Mouse (Mus musculus) spleen, postnatal 36 days (tissue): ENCODE measurements around the gene Fgd3.

ENCODE experiments used
- DNase-seq, 2 experiments: peaks; one replicate each; pipeline ENCODE4 v3.0.0; 2022; ENCODE audit warnings: low spot score in 2 of 2, mixed read lengths in 1 of 2

Fgd3 gene

DNA sequence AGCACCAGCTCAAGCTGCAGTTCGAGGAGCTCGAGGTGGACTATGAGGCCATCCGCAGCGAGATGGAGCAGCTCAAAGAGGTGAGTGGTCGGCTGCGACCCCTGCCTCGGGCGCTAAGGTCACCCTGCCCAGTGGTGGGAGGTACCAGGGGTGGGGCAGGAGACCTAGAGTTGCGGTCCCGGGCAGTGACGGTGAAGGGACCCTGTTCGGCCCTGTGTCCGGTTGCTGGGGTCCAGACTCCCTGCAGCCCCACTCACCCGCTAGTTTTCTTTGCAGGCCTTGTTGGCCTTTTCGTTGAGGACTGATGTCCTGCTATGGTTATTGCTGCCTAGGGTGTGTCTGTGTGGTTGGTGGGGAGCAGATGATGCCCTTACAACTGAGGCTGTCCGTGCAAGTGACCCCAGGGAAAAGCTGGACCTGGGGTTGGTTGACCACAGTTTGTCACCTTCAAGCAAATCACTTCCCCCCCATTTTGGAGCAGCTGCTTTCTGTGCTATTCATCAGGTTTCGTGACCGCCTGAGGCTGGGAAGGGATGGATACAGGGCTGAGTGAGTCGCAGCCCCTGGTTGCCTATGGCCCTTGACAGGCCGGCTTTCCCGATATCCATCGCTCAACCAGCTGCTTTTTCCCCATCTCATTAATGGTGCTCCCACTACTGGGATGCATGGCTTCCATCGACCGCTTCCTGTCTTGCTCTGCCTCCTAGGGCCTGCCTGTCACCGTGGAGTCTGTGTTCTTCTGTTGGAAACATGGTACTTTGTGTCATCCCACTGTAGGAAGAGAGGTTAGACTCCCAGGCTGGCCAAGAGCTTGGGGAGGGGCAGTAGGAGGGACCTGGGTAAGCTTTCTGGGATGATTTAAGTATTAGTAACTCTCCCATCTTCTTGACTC, 22.0 kb upstream of the Fgd3 start:
- no peak for DNase-seq

DNA sequence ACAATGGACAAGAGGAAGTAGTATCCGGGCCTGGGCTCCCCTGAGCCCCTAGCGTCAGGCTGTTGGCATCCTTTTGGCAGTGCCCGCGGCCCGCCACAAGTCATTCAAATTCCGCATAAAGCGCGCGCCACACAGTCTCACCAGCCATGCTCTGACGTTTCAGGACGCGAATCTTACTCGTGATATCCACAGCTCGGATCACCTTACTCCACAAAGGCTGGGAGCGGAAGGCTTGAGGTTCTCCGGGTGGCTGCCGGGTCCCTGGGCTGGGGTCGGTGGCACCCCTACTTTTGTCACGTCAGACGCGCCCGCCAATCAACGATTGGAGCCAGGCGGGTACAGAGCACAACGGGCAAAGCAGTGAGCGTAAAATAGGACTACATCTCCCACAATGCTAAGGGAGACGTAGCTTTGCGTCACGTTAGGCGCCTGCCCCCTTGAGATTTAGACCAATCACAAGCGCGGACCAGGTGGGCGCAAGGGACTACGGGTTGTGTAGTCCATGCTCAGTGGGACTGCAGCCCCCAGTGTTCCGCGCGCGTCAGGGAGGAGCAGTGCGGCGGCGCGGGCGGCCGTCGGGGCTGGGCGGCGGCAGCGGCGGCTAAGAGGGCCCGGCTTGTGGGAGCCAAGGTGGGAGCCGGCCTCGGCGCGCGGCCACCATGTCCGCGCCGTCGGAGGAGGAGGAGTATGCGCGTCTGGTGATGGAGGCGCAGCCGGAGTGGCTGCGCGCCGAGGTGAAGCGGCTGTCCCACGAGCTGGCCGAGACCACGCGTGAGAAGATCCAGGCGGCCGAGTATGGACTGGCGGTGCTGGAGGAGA, 21.1 kb upstream of the Fgd3 start, which contains the start of gene Bicd2:
TSS of gene Bicd2 (plus strand) at position 574 of the 819 bp plus-strand sequence.
- DNase-seq = peak; percentile 97 to 98

GRCm38 (mm10) chr13:49338893-49339546, 18.9 kb upstream of the Fgd3 start:
- no peak for DNase-seq

GRCm38 (mm10) chr13:49335077-49335982, 15.2 kb upstream of the Fgd3 start:
- DNase-seq = no peak

DNA sequence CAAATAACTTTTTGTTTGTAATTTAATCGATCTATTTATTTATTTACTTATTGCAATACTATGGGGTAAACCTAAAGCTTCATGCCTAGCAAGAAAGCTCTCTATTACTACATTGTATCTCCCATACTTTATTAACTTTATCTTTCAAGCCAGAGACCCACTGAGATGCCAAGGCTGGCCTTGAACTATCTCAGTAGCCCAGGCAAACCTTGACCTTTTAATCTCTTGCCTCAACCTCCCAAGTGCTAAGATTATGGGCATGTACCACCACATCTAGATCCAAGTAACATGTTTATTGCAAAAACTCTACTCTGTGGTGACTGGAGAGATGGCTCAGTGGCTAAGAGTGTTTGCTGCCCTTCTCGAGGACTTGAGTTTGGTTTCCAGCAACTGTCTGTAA, 13.1 kb upstream of the Fgd3 start:
- DNase-seq = no peak

DNA sequence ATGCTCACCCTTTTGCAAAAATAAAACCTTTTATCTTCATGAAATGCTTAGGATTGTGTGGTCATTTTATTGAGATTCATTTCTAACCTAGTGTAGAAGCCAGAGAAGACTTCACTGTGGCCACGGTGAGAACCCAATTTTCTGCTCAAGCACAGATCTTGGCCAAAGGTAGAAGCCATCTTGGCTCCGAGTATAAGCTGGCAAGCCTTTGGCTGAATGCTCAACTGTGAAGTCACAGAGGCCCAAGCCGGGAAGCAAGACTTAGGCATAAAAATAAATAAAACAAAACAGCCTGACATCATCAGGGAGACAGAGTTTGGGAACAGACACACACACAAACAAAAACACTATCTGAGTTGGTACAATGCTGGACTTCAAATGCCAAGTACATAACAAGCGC, 8.0 kb upstream of the Fgd3 start:
- DNase-seq = no peak

- DNase-seq = peak; percentile 53 to 57
Measured at GRCm38 (mm10) chr13:49326246-49327206, 6.4 kb upstream of the Fgd3 start.

DNA sequence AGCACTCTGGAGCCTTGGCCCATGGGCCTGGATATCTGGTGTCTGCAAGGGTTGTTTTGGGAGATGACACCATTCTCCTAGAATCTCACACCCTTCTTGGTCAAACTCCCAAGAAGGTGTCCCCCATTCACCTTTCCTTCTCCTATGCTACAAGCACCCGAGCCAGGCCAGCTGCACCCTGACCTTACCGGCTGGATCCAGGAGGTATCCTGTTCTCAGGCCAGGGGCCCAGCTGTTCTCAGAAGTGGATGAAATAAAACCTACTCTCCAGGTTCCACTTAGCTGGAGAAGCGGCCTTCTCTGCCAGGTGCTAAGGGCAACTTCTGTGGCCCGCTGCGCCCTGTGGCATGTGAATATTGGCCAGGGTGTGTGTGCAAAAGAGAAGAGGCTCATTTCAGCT, 4.8 kb upstream of the Fgd3 start:
- no peak for DNase-seq

DNA sequence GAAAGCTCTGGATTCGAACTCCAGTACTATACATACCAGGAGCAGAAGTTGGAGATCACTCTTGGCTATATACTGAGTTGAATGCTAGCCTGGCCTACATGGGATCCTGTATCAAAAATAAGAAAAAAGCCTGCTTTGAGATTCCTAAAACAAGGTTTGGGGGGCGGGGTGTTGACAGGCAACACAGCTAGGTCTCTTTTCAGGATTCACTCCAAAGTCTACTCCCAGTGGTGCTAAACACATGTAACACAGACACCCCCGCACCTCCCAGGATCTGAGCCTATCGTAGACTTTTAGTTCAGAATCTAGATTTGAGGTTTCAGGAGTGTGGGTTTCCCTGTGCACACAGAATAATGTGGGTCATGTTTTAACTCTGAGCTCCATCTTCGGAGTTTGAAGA, 2.6 kb upstream of the Fgd3 start:
- DNase-seq = no peak

DNA sequence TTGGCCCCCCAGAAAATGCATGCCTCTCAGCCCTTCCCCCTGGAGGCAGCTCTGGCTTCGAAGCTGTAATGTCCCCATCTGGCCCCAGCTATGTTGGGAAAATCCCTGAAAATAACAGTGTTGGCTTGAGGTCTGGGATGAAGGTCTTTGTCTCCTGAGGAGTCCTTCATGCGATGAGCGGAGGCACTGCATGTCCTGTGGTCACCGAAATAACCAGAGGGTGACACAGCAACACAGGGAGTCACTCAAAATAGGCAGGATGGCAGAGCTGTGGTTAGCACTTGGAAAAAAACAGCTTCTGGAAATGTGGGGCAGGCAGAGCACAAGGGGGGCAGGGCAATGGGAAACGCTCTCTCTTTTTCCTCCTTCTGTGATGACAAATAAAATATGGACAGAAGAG, 2.1 kb upstream of the Fgd3 start:
- no peak for DNase-seq

- DNase-seq = no peak
Measured at GRCm38 (mm10) chr13:49321452-49321851, 1.3 kb upstream of the Fgd3 start.

DNA sequence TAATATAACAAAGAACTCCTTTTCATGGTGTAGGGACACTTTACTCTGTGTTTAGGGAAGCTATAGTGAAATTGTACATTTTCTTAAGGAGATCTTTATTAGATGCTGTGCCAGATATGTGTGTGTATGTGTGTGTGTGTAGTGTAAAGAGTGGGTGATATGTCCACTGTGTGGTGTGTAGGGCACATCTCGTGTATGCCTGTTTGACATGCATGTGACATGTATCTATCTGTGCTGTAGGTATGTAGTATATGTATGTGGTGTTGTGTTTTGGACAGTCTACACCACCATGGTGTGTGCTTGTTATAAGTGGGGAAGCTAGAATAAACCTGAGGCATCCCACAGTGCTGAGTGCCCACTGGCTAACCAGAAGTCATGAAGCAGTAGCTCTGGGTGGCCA, 403 bp upstream of the Fgd3 start:
- no peak for DNase-seq

GRCm38 (mm10) chr13:49317914-49318313, 2.2 kb downstream of the Fgd3 start:
- no peak for DNase-seq

DNA sequence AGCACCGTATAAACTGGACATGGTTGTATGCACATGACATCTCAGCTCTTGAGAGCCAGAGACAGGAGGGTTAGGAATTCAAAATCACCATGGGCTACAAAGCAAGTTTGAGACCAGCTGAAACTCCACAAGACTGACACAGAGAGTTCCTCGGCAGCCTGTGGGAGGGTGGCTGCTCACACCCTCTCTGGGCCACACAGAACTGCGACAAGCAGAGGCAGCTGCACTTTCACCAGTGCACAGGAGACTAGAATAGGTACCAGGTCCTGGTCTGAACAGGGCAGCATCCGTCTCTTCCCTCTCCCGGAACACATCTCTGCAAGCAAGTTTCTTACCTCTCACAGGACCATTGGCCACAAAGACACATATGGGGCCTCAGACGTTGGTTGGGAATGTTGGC, 2.6 kb downstream of the Fgd3 start:
- DNase-seq = no peak

DNA sequence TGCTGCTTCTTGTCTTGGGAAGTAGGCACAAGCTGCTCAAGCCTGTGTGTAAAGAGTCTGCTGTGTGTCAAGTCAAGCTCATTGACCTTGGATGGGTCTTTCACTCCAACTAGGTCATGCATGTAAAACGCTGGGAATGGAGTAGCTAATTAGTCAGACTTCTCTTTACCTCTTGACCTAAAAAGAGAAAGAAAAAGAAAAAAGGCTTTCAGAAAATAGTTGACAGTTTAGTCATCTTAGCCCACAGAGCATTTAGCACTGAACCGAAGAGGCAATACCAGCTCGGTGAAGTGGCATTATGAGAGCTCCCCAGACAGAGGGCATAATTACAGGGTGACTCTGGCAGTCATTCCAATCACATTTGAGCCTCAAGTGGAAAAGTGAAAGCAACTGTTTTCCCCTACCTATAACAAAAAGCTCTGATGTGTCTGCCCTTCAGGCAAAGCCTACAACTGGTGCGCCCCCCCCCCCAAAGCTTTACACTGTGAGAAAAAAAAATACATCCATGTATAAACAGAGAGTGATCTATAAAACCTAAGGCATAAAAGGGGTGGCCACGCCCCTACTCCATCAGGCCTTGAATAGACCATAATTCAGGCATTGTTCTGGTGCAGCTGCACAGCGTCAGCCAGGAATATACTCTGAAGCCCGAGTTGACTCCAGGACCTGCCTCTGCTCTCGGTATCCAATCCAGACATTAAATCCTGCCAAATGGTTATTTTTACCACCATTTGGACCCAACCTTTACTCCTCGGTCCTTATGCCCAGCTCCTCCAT, 3.5 kb downstream of the Fgd3 start:
- DNase-seq = no peak

DNA sequence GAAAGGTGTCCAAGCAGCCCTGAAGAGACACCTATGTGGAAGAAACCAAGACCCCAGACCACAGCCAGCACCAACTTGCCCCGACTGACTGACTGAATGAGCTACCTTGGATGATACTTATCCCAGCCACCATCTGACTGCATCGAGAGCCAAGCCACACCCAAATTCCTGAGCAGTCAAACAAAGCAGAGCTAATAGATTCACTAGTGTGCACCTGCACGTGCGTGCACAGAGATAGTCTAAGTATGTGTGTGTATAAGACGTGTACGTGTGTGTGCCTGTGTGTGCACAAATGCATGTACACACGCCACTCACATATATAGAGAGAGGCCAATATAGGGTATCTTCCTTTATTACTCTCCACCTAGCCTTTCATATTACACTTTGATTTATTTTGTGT, 8.5 kb downstream of the Fgd3 start:
- no peak for DNase-seq

DNA sequence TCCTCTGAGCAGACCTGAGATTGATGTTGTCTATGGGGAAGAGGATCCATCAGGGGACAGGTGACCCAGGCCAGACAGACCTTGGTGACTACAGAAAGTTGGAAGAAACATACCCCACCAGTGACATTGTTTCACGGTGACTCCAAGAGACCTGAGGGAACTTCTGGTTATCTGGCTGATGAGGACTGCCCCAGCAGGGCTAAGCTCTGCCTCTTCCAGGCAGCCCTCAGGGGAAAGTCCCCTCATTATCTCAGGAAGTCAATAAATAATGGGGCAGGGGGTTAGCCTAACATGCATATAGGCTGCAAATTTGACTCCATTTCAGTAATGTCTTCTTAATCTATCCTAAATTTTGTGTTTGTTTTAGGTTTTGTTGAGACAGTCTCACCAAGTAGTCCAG, 10.6 kb downstream of the Fgd3 start:
- peak; percentile 12 to 28 for DNase-seq

DNA sequence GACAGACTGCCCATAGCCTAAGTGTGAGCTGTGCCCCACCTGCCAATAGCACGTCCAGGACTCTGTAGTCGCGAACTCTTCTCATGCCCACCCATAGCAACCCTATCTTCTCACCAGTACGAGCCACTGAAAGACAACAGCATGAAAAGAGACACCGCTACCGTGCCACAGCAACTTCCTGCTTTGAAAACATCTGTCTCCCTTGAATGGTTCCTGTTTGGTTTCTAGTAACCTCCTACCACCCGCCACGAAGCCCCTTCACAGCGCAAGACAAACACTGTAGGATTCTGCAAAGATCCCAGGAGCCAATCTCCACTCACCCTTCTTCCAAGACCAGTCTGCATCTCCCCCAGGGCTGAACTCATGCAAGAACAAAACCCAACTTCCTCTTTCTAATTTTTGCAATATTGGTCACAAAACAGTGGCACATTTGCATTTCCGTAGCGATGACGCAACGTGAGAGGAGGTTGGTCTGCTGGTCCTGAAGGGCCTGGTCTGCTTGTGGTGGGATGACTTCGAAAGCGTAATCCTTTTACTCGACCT, 11.2 kb downstream of the Fgd3 start:
- DNase-seq = peak; percentile 87 to 89

DNA sequence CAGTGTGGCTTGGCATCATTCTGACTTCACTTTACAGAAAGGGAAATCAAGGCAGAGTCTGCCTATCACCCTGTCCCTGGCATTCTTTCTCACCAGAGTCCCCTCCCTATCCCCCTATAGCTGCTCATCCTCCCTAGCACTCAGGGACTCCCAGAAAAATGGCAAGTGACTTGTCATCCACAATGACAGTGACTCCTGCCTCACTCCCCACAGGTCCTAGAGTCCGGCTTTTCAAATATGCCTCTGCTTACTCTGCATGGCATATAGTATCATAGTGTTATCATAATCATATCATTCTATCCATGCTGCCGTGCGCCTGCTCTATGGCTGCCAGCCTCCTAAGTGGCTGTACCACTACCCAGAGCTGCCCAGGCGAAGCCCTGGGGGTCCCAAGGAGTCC, 11.9 kb downstream of the Fgd3 start:
- no peak for DNase-seq
